Mouse (Mus musculus) left cerebral cortex, postnatal 10 days (tissue): ENCODE measurements around the gene Atp2b2. TPM values are rescaled to one million over a fixed set of nuclear protein-coding genes. Genes with fewer than 3 reads are reported as not detected.

Experiments
- DNase-seq, 2 experiments: peaks; one replicate each; pipeline ENCODE4 v3.0.0; 2021 to 2022; ENCODE audit warnings: low spot score in 2 of 2, mixed read lengths in 1 of 2; ENCODE audit errors: extremely low spot score in 1 of 2
- intact Hi-C: fragments of 180-260 bp; cut with DNase I; formaldehyde crosslinking; loops from one replicate; pipeline ENCODE4 v1.15.1; 2025
- total RNA-seq, 2 experiments: library from RNA; stranded (reverse); gene quantifications; 2 replicates each; pipeline ENCODE4 v1.2.3; 2021

Atp2b2 gene
- 100 to 1,000 TPM; 441 to 448 TPM for total RNA-seq

DNA sequence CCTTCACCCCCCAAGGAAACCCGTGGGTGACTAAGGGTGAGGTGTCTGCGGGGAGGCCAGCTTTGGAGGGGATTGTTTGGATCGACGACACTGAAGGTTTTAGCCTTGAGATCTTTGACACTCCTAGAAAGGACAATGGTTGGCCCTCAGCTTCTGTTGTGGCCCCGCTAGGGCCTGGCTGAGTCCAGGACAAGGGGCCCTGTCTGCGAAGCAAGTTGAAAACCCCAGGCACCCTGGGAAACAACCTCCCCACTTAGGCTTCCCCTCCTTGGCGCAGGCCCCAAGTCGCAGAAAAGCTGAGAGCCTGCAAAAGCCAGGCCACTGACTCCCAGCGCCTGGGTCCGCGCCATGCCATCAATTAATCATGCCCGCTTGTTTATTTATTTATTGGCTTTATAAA, at the start of gene Atp2b2:
Gene Atp2b2 (minus strand): TSS at position 282 of the 400 bp plus-strand sequence.
- intact Hi-C loops: no loop called here
- no peak for DNase-seq

DNA sequence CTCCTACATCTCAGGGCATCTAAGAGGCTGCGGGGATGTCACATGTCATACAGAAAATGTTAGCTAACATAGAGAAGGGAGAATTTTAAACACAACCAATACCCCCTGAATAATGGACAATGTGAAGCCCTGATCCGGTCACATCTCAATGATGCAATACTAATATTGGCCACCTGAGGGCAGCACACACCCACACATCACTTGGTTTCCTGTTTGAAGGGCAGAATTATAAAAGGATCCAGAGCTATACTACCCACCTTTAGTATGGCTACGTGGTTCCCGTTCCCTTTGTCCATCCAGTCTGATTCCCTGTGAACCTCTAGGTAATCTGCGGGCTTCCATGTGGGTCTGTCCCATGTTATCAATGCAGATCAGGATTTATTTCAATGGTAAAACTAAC, 47.2 kb upstream of the Atp2b2 start:
- peak in 1 of 2 experiments; percentile 65 for DNase-seq
- intact Hi-C loops: loop anchor here (1.0 to 5.0 kb wide), 3 partner anchors 108 to 608 kb away; no protein-coding TSS in a partner anchor

DNA sequence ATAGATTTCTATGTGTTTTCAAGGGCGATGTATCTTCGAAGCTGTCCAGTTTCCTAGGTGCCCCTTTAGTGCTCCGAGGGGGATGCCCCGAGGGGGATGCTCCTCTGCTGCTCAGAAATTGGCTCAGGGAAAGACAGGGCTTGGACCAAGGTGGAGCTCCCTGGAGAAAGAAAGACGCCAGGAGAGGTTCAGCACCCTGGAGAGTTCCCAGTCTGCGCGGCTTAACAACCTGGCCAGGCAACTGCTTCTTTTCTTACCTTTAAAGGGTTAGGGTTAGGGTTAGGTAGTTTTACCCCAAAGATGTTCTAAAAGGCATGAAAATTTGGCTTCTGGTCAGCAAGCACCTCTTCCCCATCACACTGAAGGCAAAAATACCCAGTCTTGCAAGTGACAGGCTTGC, 44.7 kb upstream of the Atp2b2 start:
- DNase-seq: no peak
- intact Hi-C loops: no loop called here

DNA sequence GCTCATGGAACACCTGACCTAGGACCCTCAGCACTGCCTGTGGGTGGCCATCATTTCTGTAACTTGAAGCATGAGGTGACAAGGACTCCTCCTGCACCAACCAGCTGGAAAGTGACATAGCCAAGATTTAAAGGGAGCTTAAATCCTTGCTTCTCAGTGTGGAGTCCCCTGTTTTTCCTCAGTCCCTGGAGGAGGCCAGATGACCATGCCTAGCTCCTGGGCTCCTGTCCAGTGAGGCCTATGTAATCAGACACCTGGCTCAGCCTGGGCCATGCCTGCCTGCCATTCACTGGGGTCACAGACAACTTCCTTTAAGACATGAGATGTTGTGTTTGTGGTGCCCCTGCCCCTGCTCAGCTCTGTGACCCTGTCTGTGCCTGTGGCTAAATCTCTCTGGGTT, 36.1 kb upstream of the Atp2b2 start:
- intact Hi-C loops: no loop called here

GRCm38 (mm10) chr6:114076560-114076959, 34.1 kb upstream of the Atp2b2 start:
- DNase-seq: peak; percentile 80 to 83
- intact Hi-C loops: no loop called here

More for the DNA sequence above, 36.1 kb upstream of the Atp2b2 start:
- DNase-seq: no peak

GRCm38 (mm10) chr6:114076061-114076460, 33.6 kb upstream of the Atp2b2 start:
- no peak for DNase-seq
- intact Hi-C loops: no loop called here

DNA sequence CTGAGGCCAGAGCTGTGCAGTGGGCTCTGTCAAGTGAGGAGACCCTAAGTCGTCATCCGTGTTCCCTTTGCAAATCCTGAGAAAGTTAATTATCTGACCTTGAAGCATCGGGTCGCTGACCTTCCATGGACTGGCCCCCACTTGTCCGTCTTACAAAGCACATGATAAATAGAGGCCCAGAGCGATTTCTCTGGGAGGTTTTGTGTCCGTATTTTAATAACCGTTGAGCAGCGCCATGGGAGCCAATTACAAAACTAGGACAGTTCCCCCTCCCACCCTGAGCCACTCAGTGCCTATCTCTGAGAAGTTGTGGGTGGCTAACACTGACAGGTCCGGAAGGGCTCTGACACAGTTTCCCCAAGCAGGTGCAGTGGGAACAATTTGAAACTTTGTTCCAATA, 32.5 kb upstream of the Atp2b2 start:
- DNase-seq: no peak
- intact Hi-C loops: loop anchor here (5.0 kb wide), 1 partner anchor 313 kb away; no protein-coding TSS in a partner anchor

DNA sequence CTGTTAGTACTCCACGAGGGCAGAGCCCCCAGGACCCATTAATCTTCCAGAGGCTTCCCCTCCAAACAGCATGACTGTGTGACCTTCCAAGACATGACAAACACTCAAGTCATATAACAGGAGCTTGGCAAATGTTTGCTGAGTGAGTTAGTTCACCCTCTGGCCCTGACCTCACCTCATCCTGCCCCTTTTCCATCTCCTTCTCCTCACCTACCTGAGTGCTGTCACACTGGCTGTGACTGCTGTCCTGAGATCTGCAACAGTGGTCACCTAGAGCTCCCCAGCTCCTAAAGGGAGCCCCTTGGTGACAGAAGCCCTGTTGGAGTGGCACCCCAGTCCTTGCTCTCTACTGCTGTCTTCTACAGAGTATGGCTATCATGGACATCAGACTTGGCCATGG, 31.8 kb upstream of the Atp2b2 start:
- no peak for DNase-seq
- intact Hi-C loops: loop anchor here (5.0 kb wide), 1 partner anchor 312 kb away; no protein-coding TSS in a partner anchor

- intact Hi-C loops: loop anchor here (2.0 to 5.0 kb wide), 2 partner anchors 309 to 433 kb away; partner anchors contain the start of gene Irak2
These were observed 29.2 kb upstream of the Atp2b2 start for GRCm38 (mm10) chr6:114071564-114071963.

DNA sequence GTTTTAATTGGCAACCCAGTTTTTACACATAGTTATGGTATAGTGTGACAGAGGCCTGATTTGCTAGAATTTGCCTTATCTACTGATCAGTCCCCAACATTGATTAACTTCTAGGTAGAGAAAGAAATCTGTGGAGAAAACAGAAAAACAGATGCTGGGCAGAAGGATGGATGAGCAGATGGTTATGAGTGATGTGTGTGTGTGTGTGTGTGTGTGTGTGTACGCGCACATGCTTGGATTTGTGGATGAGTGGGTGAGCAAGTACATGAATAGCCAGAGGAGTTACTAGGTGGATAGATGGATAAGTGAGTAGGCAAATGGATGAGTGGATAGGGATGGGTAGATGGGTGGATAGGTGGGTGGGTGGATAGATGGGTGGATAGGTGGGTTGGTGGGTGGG, 20.7 kb upstream of the Atp2b2 start:
- DNase-seq: no peak
- intact Hi-C loops: no loop called here

More at GRCm38 (mm10) chr6:114071564-114071963, 29.2 kb upstream of the Atp2b2 start:
- peak; percentile 44 to 59 for DNase-seq

GRCm38 (mm10) chr6:114062688-114063087, 20.3 kb upstream of the Atp2b2 start:
- DNase-seq: no peak
- intact Hi-C loops: no loop called here

GRCm38 (mm10) chr6:114059206-114059605, 16.8 kb upstream of the Atp2b2 start:
- intact Hi-C loops: no loop called here
- DNase-seq: no peak

DNA sequence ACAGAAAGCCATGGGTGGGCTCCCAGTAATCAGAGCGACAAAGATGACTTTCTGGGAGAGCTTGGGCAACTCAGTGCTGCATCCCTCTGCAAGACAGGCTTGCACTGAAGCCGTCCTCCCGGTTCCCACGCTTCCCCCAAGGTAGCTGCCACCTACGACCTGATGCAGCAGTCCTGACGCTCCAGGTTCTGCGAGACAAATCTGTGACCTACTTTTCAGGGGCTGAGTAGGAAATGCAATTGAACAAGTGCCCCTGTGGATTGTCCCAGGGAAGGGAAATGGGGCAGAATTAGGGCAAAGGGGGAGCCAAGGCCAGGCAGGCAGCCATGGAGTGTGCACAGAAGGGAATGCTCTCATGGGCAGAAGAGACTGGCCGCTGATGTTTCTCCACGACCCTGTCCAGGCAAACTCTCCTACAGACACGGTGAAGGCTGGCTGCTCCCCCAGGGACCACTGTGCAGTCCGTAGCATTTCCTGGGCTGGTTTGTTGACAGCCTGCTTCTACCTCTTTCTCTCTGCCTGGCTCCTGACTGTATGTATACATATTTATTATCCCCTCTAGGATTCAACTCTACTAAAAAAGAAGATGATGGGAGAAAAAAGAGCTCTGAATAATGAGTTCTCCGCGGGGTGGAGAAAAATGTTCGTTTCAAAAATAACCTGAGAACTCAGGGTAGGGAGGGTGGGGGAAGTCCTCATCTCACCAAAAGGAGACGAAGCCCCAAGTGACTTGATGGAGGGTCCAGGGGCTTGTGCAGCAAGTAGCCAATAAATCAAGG, 15.8 kb upstream of the Atp2b2 start:
- no peak for DNase-seq
- intact Hi-C loops: no loop called here

GRCm38 (mm10) chr6:114055311-114055710, 12.9 kb upstream of the Atp2b2 start:
- intact Hi-C loops: no loop called here
- DNase-seq: no peak

GRCm38 (mm10) chr6:114044962-114045361, 2.5 kb upstream of the Atp2b2 start:
- intact Hi-C loops: no loop called here
- DNase-seq: no peak

GRCm38 (mm10) chr6:114042836-114043235, 423 bp upstream of the Atp2b2 start:
- intact Hi-C loops: no loop called here
- no peak for DNase-seq

GRCm38 (mm10) chr6:114041911-114042284, 515 bp downstream of the Atp2b2 start:
- DNase-seq: peak in 1 of 2 experiments; percentile 59
- intact Hi-C loops: loop anchor here (2.0 kb wide), 1 partner anchor 27 kb away; no protein-coding TSS in a partner anchor

DNA sequence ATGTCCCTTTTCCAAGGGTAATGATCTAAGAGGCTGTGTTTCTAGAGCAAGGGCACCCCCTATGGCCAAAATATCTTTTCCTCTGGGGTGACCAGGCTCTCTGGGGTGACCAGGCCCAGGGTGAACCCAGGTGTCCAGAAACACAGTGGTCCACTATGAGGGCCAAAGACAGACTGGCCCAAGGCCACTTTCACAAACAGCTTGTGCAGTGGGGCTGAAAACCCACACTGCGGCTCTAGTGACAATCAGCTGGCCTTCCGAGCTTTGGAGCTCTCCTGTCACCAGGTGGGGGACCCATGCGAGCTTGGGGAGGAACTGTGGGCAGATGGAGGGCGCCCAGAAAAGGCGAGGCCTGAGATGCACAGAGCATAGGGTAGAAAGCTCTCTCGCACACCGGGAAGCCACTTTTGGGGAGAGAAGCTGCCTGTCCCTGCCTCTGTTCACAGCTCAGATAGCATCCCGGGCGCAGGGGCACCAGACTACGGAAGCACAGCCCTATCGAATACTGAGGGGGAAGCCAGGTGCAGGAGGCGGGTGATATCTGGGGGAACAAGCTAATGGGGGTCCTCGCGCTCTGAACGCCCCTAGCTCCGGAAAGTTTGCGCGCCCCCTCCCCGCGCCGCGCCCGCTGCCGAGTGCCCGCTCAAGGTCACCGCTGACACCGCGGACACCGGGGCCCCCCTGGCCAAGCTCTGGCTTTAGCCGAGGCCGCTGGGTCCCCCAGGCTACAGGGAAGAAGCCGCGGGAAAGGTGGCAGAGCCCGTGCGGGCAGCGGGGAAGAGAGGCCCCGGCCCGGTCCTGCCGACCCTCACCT, 1.1 kb downstream of the Atp2b2 start:
- intact Hi-C loops: loop anchor here (2.0 kb wide), 1 partner anchor 27 kb away; no protein-coding TSS in a partner anchor
- peak in 1 of 2 experiments; percentile 52 for DNase-seq

DNA sequence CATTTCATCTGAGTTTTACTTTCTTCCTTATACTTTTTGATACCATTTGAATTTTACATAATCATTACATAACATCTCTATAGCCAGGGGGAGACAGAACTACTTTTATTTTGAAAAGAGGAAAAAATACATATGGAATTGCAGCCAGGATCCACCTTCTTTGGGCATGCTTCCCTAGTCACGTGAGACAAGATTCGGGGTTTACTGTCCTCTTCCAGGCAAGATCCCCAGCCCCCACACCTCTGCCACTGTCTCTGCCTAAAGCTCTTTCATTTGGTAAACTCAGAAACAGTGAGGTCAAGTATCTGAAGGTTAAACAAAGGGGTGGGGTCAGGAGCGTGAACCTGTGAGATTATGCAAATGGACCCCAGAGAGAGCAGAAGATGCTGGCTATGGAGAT, 6.7 kb downstream of the Atp2b2 start:
- DNase-seq: no peak
- intact Hi-C loops: no loop called here

DNA sequence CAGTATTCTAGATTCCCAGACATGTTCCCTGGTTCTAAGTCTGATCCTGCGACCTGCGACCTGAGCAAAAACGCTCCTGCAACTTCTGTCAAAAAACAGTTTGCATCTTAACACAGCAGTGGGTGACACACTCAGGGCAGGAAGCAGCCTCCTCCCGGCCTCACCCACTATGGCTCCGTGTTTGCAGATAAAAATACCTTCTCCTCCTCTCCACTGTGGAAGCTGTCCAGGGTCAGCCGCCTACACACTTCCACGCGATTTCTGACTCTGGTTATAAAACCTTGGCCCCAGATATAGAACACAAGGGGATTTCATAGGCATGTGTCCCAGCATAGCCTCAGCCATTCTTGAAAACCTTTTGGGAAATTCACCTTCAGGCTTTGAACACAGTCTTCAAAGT, 9.6 kb downstream of the Atp2b2 start:
- DNase-seq: no peak
- intact Hi-C loops: no loop called here
